Mouse (Mus musculus) midbrain, embryonic 14.5 days (tissue): ENCODE measurements around the gene Litaf. TPM values are rescaled to one million over a fixed set of nuclear protein-coding genes. Genes with fewer than 3 reads are reported as not detected.
"Not testable (repeated sequence)": the region's sequence is repeated elsewhere in the genome, so short reads cannot be mapped to it uniquely, and the experiment has no call there.

Experiments
- ATAC-seq: fragments of 200-750 bp; cut with Nextera tagmentation; 2 replicates; pipeline ENCODE4 v1.8.0; 2017; ENCODE audit warnings: moderate number of reproducible peaks, moderate library complexity; ENCODE audit not compliant: low FRiP score, low TSS enrichment
- DNase-seq: peaks from one replicate; pipeline ENCODE4 v3.0.0-alpha.2; 2015
- H3K27ac ChIP-seq: fragments of 300-500 bp; sonication (generic); replicated peaks from 2 replicates; pipeline ENCODE4 v1.5.1; 2014; ENCODE audit warnings: mild to moderate bottlenecking, low read depth, low read length, moderate library complexity
- H3K27me3 ChIP-seq: fragments of 300-500 bp; sonication (generic); 2 replicates; pipeline ENCODE4 v1.6.1; 2014; ENCODE audit warnings: low read length, control low read depth, mixed read lengths; ENCODE audit not compliant: control insufficient read depth, insufficient read depth
- H3K36me3 ChIP-seq: fragments of 300-500 bp; sonication (generic); 2 replicates; pipeline ENCODE4 v1.6.1; 2014; ENCODE audit warnings: low read length, control low read depth; ENCODE audit not compliant: control insufficient read depth, insufficient read depth
- H3K4me1 ChIP-seq: fragments of 300-500 bp; sonication (generic); 2 replicates; pipeline ENCODE4 v1.6.1; 2014; ENCODE audit warnings: mild to moderate bottlenecking, antibody characterized with exemption, low read length, control low read depth; ENCODE audit not compliant: control insufficient read depth, insufficient read depth
- H3K4me2 ChIP-seq: fragments of 300-500 bp; sonication (generic); 2 replicates; pipeline ENCODE4 v1.6.1; 2014; ENCODE audit warnings: mild to moderate bottlenecking, low read length, moderate library complexity
- H3K4me3 ChIP-seq: fragments of 300-500 bp; sonication (generic); replicated peaks from 2 replicates; pipeline ENCODE4 v1.5.1; 2014; ENCODE audit warnings: low read depth, low read length
- H3K9ac ChIP-seq: fragments of 300-500 bp; sonication (generic); replicated peaks from 2 replicates; pipeline ENCODE4 v1.6.1; 2014; ENCODE audit warnings: mild to moderate bottlenecking, low read length, moderate library complexity
- H3K9me3 ChIP-seq: fragments of 300-500 bp; sonication (generic); 2 replicates; pipeline ENCODE4 v1.6.1; 2016; ENCODE audit warnings: low read length, control low read depth, mixed read lengths; ENCODE audit not compliant: control insufficient read depth
- WGBS: fragments of 180-500 bp; shearing (Covaris S2); extraction: QIAGEN DNeasy Blood & Tissue Kit; methylation state at CpG from one replicate; pipeline ENCODE4 v1.1.7; 2014; 5-methylcytosine and 5-hydroxymethylcytosine counted together
- polyA plus RNA-seq: library from polyadenylated mRNA; unstranded; fragments of >200 nt; fragmentation: Nextera tagmentation; extraction: Ambion mirVana; gene quantifications from 2 replicates; pipeline ENCODE4 v1.2.1, GENCODE M21; 2014

The Litaf gene
- polyA plus RNA-seq, 1 experiment from 2014 or later = 32.0 TPM

DNA sequence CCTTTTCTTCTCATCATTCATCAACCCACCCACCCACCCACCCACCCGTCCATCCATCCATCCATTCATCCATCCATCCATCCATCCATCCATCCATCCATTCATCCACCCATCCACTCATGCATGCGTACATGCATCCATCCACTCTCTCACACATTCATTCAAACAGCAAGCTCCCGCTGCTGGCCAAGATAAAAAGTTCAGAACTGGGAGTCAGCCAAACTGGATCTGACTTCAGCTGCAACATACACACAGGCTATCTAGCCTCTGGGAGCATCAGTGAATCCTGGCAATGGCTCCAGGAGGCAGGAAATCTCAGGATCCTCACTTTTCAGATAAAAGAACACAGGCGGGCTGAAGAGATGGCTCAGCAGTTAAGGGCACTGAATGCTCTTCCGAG is 42.3 kb downstream of the Litaf start:
- H3K27me3 ChIP-seq = no peaks in the 10 kb centered on the region
- WGBS = 90% methylated on average over 5 of the region's 5 CpGs
- H3K4me1 ChIP-seq = no peaks in the 10 kb centered on the region; the same call in 1 of the 2 replicates
- H3K4me2 ChIP-seq = no peak overlapping the region
- H3K36me3 ChIP-seq = no peaks in the 10 kb centered on the region
- no peaks in the 10 kb centered on the region for H3K9me3 ChIP-seq
- H3K27ac ChIP-seq = no peak overlapping the region
- H3K9ac ChIP-seq = no peak overlapping the region
- no peak overlapping the region for H3K4me3 ChIP-seq
- no peak for ATAC-seq
- DNase-seq = no peak

GRCm38 (mm10) chr16:11022113-11022489 is 43.9 kb downstream of the Litaf start:
- no peaks in the 10 kb centered on the region; the same call in 1 of the 2 replicates for H3K4me1 ChIP-seq
- DNase-seq (no peak), ATAC-seq (no peak)
- 89% methylated on average over 4 of the region's 4 CpGs for WGBS
- no peaks in the 10 kb centered on the region for H3K36me3 ChIP-seq
- H3K9me3 ChIP-seq = no peaks in the 10 kb centered on the region
- H3K4me3 ChIP-seq = no peak overlapping the region
- no peaks in the 10 kb centered on the region for H3K27me3 ChIP-seq
- no peak overlapping the region for H3K27ac ChIP-seq
- H3K4me2 ChIP-seq = no peak overlapping the region
- H3K9ac ChIP-seq = no peak overlapping the region

GRCm38 (mm10) chr16:11021403-11022112 is 44.4 kb downstream of the Litaf start:
- ATAC-seq = peak; percentile 73; the same call in 1 of the 2 replicates
- no peaks in the 10 kb centered on the region; the same call in 1 of the 2 replicates for H3K4me1 ChIP-seq
- peak; percentile 75 for DNase-seq
- no peak overlapping the region for H3K4me2 ChIP-seq
- no peak overlapping the region for H3K9ac ChIP-seq
- H3K27ac ChIP-seq = no peak overlapping the region
- H3K27me3 ChIP-seq = no peaks in the 10 kb centered on the region
- no peak overlapping the region for H3K4me3 ChIP-seq
- WGBS = 48% methylated on average over 3 of the region's 3 CpGs
- H3K9me3 ChIP-seq = no peaks in the 10 kb centered on the region
- H3K36me3 ChIP-seq = no peaks in the 10 kb centered on the region

- Histone ChIP-seq H3K4me3 (no peak overlapping the region), H3K9ac (no peak overlapping the region), H3K36me3 (no peaks in the 10 kb centered on the region), H3K9me3 (no peaks in the 10 kb centered on the region), H3K27me3 (no peaks in the 10 kb centered on the region), H3K4me1 (no peaks in the 10 kb centered on the region; the same call in 1 of the 2 replicates), H3K27ac (no peak overlapping the region), H3K4me2 (no peak overlapping the region)
- DNase-seq (no peak), ATAC-seq (no peak)
- WGBS = 61% methylated on average over 11 of the region's 11 CpGs
Measured at GRCm38 (mm10) chr16:11017807-11018595, 48.0 kb downstream of the Litaf start.

DNA sequence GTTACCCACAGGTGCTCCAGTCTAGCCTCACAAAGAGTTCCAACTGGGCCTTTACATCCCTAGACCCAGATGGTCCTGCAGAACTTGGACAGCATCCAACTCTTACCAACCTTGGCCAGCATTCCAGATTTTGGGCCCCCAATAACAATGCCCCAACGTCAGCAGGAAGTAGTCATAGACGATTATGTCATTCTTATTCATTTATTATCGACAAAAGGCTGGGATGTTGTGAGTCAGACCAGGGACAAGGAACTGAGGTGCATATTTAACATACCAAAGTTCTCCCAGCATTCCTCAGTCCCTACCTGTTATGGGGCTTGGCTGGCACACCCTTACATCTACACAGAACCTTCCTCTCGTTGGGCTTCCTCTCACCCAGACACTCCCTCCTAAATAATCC is 49.6 kb downstream of the Litaf start:
- H3K4me2 ChIP-seq = no peak overlapping the region
- 88% methylated on average over 4 of the region's 4 CpGs for WGBS
- no peaks in the 10 kb centered on the region for H3K27me3 ChIP-seq

DNA sequence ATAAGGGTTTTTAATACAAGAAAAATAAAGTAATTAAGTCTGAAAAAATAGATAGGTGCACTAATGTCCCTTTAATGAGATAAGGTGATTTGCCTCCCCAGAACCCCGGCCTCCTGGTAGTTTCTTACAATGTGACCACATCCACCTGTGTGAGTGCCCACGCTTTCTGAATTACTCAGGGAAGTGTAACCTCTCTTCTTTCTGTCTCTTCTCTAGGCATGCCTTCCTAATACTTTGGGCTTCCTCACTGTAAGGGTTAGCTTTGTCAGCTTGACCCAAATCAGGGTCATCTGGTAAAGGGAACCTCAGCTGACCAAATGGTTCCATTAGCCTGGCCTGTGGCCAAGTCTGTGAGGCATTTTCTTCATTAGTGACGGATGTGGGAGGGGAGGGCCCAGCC is 51.5 kb downstream of the Litaf start:
- H3K4me1 ChIP-seq = no peaks in the 10 kb centered on the region
- H3K36me3 ChIP-seq = no peaks in the 10 kb centered on the region
- H3K4me3 ChIP-seq = no peak overlapping the region
- no peaks in the 10 kb centered on the region for H3K9me3 ChIP-seq
- H3K27me3 ChIP-seq = no peaks in the 10 kb centered on the region
- ATAC-seq (no peak), DNase-seq (no peak)
- WGBS = 84% methylated on average over 3 of the region's 3 CpGs
- H3K9ac ChIP-seq = no peak overlapping the region
- H3K27ac ChIP-seq = no peak overlapping the region
- no peak overlapping the region for H3K4me2 ChIP-seq

More for the DNA sequence above, 49.6 kb downstream of the Litaf start:
- Histone ChIP-seq H3K4me1 (no peaks in the 10 kb centered on the region), H3K27ac (no peak overlapping the region), H3K36me3 (no peaks in the 10 kb centered on the region), H3K9ac (no peak overlapping the region), H3K4me3 (no peak overlapping the region), H3K9me3 (no peaks in the 10 kb centered on the region)
- no peak for DNase-seq
- ATAC-seq = no peak

DNA sequence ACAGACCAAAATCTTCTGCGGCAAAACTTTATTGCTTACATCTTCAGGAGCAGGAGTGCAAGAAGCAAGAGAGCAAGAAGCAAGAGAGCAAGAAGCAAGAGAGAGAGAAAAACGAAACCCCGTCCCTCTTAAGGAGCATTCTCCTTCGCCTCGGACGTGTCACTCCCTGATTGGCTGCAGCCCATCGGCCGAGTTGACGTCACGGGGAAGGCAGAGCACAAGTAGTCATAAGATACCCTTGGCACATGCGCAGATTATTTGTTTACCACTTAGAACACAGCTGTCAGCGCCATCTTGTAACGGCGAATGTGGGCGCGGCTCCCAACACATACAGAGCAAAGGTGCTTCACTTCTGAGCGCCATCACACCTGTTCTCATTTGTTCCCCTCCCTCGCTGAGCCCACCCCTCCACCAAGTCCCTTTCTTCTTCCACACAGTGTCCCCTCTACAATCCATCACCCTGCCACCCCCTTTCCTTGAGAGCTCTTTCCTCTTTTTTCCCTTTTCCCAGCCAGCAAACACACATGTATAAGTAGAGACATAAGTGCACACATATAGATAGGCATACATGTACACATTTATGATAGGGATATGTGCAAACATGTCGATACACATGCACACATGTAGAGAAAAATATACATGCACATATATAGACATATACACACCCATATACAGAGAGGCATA is 52.4 kb downstream of the Litaf start:
- not testable (repeated sequence) for H3K27me3 ChIP-seq, H3K9ac ChIP-seq, H3K4me3 ChIP-seq, DNase-seq, H3K4me2 ChIP-seq, H3K9me3 ChIP-seq, ATAC-seq, H3K4me1 ChIP-seq, H3K36me3 ChIP-seq, H3K27ac ChIP-seq
- WGBS = 94% methylated on average over 11 of the region's 19 CpGs

DNA sequence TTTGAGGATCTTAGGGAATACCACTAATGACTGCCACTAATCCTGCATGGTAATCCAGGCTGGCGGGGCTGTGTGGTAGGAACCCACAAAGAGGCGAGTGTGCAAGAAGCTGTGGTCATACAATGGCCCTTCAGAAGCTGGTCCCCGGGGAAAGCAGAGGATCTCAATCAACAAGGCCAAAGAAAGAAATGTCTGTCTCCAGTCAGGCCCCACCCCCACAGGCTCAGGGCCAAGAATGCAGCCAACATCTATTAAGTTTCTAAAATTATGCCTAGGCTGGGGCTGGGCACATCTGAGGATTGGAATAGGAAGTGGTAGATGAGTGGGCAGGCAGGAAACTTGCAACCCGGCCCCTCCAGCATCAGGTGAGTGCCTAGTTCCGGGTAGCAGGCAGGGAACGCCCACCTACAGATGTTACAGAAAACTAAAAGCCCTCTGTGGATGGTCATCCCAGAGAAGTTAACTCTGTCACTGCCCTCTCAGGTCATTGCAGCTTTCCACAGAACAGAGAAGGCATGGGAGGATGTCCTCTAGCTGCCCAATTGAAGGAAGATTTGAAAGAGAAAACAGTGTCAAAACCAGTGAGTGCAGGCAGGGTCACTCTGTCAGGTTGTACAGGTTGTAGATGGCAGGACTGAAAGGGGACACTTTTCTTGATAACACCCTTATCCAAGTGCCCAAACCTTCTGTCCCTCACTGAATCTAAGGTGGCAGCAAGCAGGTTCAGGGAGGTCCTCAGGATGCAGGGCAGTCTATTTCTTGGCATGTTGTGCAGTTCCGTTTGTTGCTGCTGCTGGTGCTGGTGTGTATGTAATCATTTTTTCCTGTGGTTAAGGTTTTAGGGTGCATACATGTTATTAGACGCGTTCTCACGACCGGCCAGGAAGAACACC is 53.1 kb downstream of the Litaf start:
- ATAC-seq (peak; percentile 67), DNase-seq (peak; percentile 73)
- H3K36me3 ChIP-seq = no peaks in the 10 kb centered on the region
- no peak overlapping the region for H3K4me2 ChIP-seq
- no peak overlapping the region for H3K4me3 ChIP-seq
- no peak overlapping the region for H3K9ac ChIP-seq
- WGBS = 68% methylated on average over 11 of the region's 11 CpGs
- no peaks in the 10 kb centered on the region for H3K27me3 ChIP-seq
- H3K9me3 ChIP-seq = no peaks in the 10 kb centered on the region
- H3K27ac ChIP-seq = no peak overlapping the region
- peaks cover 3% of the 10 kb centered on the region; the same call in 1 of the 2 replicates for H3K4me1 ChIP-seq
